Mouse (Mus musculus) intestine, embryonic 15.5 days (tissue): Measurements from ENCODE around the gene Obp2a. TPM values are rescaled to one million over a fixed set of nuclear protein-coding genes. Genes with fewer than 3 reads are reported as not detected.
"Not testable (repeated sequence)": the region's sequence is repeated elsewhere in the genome, so short reads cannot be mapped to it uniquely, and the experiment has no call there.

Experiments
- ATAC-seq: fragments of 200-750 bp; cut with Nextera tagmentation; 2 replicates; pipeline ENCODE4 v1.8.0; 2017; ENCODE audit warnings: moderate TSS enrichment, moderate library complexity
- H3K27ac ChIP-seq: fragments of 300-500 bp; sonication (generic); 2 replicates; pipeline ENCODE4 v1.5.1; 2015; ENCODE audit warnings: mild to moderate bottlenecking, inconsistent platforms
- H3K27me3 ChIP-seq: fragments of 300-500 bp; sonication (generic); replicated peaks from 2 replicates; pipeline ENCODE4 v1.6.1; 2015; ENCODE audit warnings: inconsistent platforms
- H3K36me3 ChIP-seq: fragments of 300-500 bp; sonication (generic); 2 replicates; pipeline ENCODE4 v1.6.1; 2015; ENCODE audit warnings: inconsistent platforms
- H3K4me1 ChIP-seq: fragments of 300-500 bp; sonication (generic); replicated peaks from 2 replicates; pipeline ENCODE4 v1.6.1; 2015; ENCODE audit warnings: inconsistent platforms
- H3K4me2 ChIP-seq: fragments of 300-500 bp; sonication (generic); replicated peaks from 2 replicates; pipeline ENCODE4 v1.6.1; 2015; ENCODE audit warnings: mild to moderate bottlenecking, inconsistent platforms
- H3K4me3 ChIP-seq: fragments of 300-500 bp; sonication (generic); replicated peaks from 2 replicates; pipeline ENCODE4 v1.5.1; 2015; ENCODE audit warnings: inconsistent platforms
- H3K9ac ChIP-seq: fragments of 300-500 bp; sonication (generic); 2 replicates; pipeline ENCODE4 v1.6.1; 2015; ENCODE audit warnings: inconsistent platforms
- H3K9me3 ChIP-seq: fragments of 300-500 bp; sonication (generic); 2 replicates; pipeline ENCODE4 v1.6.1; 2016; ENCODE audit warnings: inconsistent platforms
- WGBS: fragments of 180-500 bp; shearing (Covaris S2); methylation state at CpG from one replicate; pipeline ENCODE4 v1.1.7; 2015; 5-methylcytosine and 5-hydroxymethylcytosine counted together
- polyA plus RNA-seq: library from polyadenylated mRNA; unstranded; fragments of >200 nt; fragmentation: Nextera tagmentation; extraction: Ambion mirVana; gene quantifications from 2 replicates; pipeline ENCODE4 v1.2.1, GENCODE M21; 2015

Gene Obp2a
- not detected in 2 replicates for polyA plus RNA-seq

- H3K4me2 ChIP-seq, H3K27ac ChIP-seq, H3K4me1 ChIP-seq, H3K27me3 ChIP-seq, H3K36me3 ChIP-seq, H3K9me3 ChIP-seq, H3K9ac ChIP-seq, ATAC-seq, H3K4me3 ChIP-seq: not testable (repeated sequence)
- WGBS, result 76% methylated on average over 3 of the region's 3 CpGs
These were observed at the start of gene Obp2a for GRCm38 (mm10) chr2:25699743-25700142. Gene Obp2a (plus strand): TSS chr2:25700043.

GRCm38 (mm10) chr2:25652902-25653301 is 46.9 kb upstream of the Obp2a start, which contains the start of gene Lcn8:
Gene Lcn8 (plus strand): TSS chr2:25653120.
- Histone ChIP-seq H3K4me1 (no peaks in the 10 kb centered on the region), H3K9me3 (no peaks in the 10 kb centered on the region), H3K27me3 (no peaks in the 10 kb centered on the region), H3K4me2 (no peak within 1 kb of the TSS), H3K27ac (no peak within 1 kb of the TSS), H3K9ac (no peak within 1 kb of the TSS), H3K4me3 (no peak within 1 kb of the TSS), H3K36me3 (no peaks in the 10 kb centered on the region)
- WGBS, result 66% methylated on average over 2 of the region's 2 CpGs
- no peak for ATAC-seq

DNA sequence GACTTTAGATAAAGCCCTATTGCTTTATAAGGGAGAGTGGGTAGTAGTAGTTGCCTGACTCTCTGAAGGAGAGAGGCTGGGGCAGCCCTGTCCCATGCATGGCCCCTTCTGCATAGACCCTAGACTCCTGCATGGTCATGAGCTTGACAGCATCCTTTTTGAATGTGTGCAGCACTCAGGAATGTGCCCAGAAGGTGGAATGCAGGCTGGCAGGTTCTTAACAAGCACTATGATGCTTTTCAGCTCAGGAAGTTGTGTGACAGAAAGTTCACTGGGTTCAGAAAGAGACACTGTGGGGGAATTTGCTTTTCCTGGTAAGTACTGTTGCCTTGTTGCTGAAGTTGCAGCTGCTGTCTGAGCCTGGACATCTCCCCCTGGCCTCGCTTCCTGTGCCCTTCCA is 45.3 kb upstream of the Obp2a start:
- H3K4me2 ChIP-seq, result no peak overlapping the region
- H3K9me3 ChIP-seq, result no peaks in the 10 kb centered on the region
- no peak for ATAC-seq
- H3K27me3 ChIP-seq, result no peaks in the 10 kb centered on the region
- H3K4me1 ChIP-seq, result no peaks in the 10 kb centered on the region
- no peak overlapping the region for H3K4me3 ChIP-seq
- H3K9ac ChIP-seq, result no peak overlapping the region
- WGBS, result 41% methylated on average over 1 of the region's 1 CpGs
- H3K27ac ChIP-seq, result no peak overlapping the region
- no peaks in the 10 kb centered on the region for H3K36me3 ChIP-seq

GRCm38 (mm10) chr2:25656691-25657090 is 43.2 kb upstream of the Obp2a start:
- no peak overlapping the region for H3K4me2 ChIP-seq
- no peaks in the 10 kb centered on the region for H3K4me1 ChIP-seq
- no peak overlapping the region for H3K4me3 ChIP-seq
- WGBS, result 77% methylated on average over 4 of the region's 4 CpGs
- no peak overlapping the region for H3K9ac ChIP-seq
- no peak overlapping the region for H3K27ac ChIP-seq
- no peaks in the 10 kb centered on the region for H3K9me3 ChIP-seq
- no peak for ATAC-seq
- H3K27me3 ChIP-seq, result no peaks in the 10 kb centered on the region
- H3K36me3 ChIP-seq, result no peaks in the 10 kb centered on the region

DNA sequence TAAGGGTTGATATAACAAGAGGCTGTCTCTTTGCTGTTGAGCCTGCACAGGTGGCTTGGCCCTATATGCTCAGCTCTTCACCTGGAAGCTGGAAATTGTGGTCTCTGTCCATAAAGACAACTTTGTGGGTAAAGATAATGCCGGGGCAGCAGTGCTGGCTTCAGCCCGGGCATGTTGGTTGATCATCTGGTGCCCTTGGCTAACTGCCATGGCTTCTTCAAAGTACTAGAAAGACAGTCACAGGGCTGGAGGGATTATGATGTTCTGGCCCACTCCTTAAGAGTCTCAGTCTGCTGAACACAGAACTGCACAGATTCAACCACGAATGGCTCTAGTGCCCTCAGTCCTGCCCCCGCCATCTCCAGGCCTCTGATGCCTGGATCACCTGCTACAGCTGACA is 42.6 kb upstream of the Obp2a start:
- no peaks in the 10 kb centered on the region for H3K36me3 ChIP-seq
- no peaks in the 10 kb centered on the region for H3K9me3 ChIP-seq
- no peaks in the 10 kb centered on the region for H3K27me3 ChIP-seq
- H3K4me3 ChIP-seq, result no peak overlapping the region
- H3K4me1 ChIP-seq, result no peaks in the 10 kb centered on the region
- WGBS, result 82% methylated on average over 4 of the region's 4 CpGs
- ATAC-seq, result no peak
- H3K9ac ChIP-seq, result no peak overlapping the region
- H3K4me2 ChIP-seq, result no peak overlapping the region
- H3K27ac ChIP-seq, result no peak overlapping the region

DNA sequence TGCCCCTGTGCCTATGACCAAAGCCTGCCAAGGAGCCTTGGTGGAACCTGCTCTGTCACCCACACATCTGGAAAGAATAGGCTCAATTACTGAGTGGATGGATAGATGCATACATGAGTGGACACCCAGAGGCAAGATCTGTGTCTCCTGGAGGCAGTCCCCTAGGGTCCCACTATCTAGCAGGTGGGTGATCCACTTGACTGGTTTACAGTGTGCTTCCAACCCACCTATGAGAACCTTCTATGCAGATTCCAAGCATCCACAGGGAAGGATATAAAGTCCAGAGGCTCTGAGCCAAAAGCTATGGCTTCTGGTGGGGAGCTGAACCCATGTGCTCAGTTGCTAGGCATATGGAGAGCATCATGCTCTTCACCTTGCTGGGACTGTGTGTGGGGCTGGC is 42.2 kb upstream of the Obp2a start, which contains the start of gene Lcn5:
Gene Lcn5, plus strand, starts transcription at position 301 of the 400 bp plus-strand sequence.
- no peaks in the 10 kb centered on the region for H3K36me3 ChIP-seq
- no peak within 1 kb of the TSS for H3K27ac ChIP-seq
- H3K4me3 ChIP-seq, result no peak within 1 kb of the TSS
- H3K4me1 ChIP-seq, result no peaks in the 10 kb centered on the region
- no peak for ATAC-seq
- no peaks in the 10 kb centered on the region for H3K9me3 ChIP-seq
- H3K4me2 ChIP-seq, result no peak within 1 kb of the TSS
- H3K27me3 ChIP-seq, result no peaks in the 10 kb centered on the region
- H3K9ac ChIP-seq, result no peak within 1 kb of the TSS

DNA sequence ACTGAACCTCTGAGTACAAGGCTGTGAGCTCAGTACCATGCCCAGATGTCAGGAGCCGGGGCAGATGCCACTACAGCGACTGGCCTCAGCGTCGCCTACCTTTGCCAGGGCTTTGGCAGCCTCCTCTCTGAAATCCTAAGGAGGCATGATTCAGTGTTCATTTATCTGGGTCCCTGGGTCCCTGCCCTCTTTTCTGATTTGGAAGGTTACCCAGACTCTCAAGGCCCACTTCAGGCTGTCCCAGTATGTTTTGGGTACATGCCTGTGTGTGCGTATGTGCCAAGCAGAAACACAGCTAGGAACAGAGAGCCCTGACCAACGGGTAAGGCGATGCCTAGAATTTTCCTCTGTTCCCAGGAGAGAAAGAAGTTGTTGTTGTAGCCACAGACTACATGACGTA is 39.6 kb upstream of the Obp2a start:
- Histone ChIP-seq H3K9ac (no peak overlapping the region), H3K4me3 (no peak overlapping the region), H3K27me3 (no peaks in the 10 kb centered on the region), H3K27ac (no peak overlapping the region), H3K4me2 (no peak overlapping the region), H3K4me1 (no peaks in the 10 kb centered on the region), H3K9me3 (no peaks in the 10 kb centered on the region), H3K36me3 (no peaks in the 10 kb centered on the region)
- WGBS, result 85% methylated on average over 8 of the region's 8 CpGs
- ATAC-seq, result no peak

DNA sequence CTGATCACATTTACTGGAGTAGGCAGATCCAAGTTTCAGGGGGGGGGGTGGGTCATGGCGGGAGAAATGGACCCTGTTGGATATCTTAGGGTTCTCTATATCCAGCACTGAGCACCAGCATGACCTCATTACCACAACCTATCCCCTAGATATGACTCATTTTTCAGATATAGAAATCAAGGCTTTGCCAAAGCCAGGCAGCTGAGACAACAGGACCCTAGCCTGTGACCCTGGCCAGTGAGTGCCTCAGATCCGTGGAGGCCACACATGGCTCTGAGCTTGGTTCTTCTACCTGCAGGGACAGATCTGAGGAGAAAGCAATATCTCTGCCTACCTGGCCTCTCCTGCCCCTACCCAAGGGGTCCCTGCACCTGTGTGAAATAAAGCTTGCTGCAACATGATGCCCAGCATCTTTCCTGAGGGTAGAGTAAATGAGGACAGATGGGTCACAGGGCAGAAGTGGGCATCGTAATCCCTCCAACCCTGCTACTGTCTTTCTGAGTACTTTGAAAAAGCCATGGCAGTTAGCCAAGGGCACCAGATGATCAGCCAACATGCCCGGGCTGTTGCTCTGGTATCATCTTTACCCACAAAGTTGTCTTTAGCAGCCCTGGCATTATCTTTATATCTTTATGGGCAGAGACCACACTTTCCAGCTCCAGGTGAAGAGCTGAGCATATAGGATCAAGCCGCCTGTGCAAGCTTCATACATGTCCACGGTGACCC is 38.4 kb upstream of the Obp2a start:
- Histone ChIP-seq H3K4me3 (no peak overlapping the region), H3K4me2 (no peak overlapping the region), H3K9ac (no peak overlapping the region), H3K36me3 (no peaks in the 10 kb centered on the region), H3K9me3 (no peaks in the 10 kb centered on the region), H3K27ac (no peak overlapping the region), H3K27me3 (no peaks in the 10 kb centered on the region), H3K4me1 (no peaks in the 10 kb centered on the region)
- WGBS, result 81% methylated on average over 6 of the region's 6 CpGs
- ATAC-seq, result no peak

DNA sequence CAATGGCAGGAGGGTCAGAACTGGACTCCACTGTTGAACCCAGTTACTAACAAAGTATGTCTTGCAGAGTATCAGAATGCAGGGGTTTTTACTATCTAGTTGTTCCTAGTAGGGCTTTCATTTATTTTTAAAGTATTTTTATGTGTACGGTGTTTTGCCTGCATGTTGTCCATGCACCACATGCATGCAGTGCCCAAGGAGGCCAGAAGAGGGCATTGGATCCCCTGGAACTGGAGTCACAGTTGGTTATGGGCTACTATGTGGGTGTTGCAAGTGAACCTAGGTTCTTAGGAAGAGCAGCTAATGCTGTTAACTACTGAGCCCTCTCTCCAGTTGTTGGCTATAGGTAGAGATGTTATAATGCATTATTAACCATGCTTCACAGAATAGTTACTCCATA is 36.3 kb upstream of the Obp2a start:
- Histone ChIP-seq H3K27ac (no peak overlapping the region), H3K4me3 (no peak overlapping the region), H3K4me1 (no peaks in the 10 kb centered on the region), H3K9ac (no peak overlapping the region), H3K27me3 (no peaks in the 10 kb centered on the region), H3K9me3 (no peaks in the 10 kb centered on the region), H3K36me3 (no peaks in the 10 kb centered on the region), H3K4me2 (no peak overlapping the region)
- ATAC-seq, result 0 out of 2 replicates have a peak, but pooled peaks have one; percentile 23
- WGBS, result 71% methylated on average over 1 of the region's 1 CpGs

DNA sequence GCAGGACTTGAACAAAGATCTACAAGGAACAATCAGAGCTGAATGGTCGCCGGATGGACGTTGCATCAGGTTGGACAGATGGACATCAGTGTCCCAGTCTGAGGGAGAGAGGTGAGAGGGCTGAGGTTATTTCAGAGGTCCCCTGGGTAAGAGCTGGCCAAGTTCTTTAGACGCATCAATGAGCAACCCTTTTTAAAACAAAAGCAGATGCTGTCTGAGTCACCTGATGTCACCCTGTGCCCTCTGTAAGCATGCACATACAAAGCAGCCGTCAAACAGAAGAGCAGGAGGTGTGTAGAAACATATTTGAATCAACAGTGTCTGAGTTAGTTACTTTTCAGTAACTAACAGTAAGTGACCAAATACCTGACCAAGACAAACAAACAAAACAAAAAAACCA is 35.7 kb upstream of the Obp2a start:
- Histone ChIP-seq H3K9me3 (no peaks in the 10 kb centered on the region), H3K27me3 (no peaks in the 10 kb centered on the region), H3K4me2 (no peak overlapping the region), H3K27ac (no peak overlapping the region), H3K4me1 (no peaks in the 10 kb centered on the region), H3K4me3 (no peak overlapping the region), H3K36me3 (no peaks in the 10 kb centered on the region), H3K9ac (no peak overlapping the region)
- WGBS, result 83% methylated on average over 5 of the region's 5 CpGs
- no peak for ATAC-seq

GRCm38 (mm10) chr2:25666516-25666915 is 33.3 kb upstream of the Obp2a start:
- H3K27ac ChIP-seq, result no peak overlapping the region
- no peak overlapping the region for H3K4me2 ChIP-seq
- no peaks in the 10 kb centered on the region for H3K4me1 ChIP-seq
- WGBS, result 64% methylated on average over 1 of the region's 1 CpGs
- no peak overlapping the region for H3K4me3 ChIP-seq
- H3K9ac ChIP-seq, result no peak overlapping the region
- no peaks in the 10 kb centered on the region for H3K36me3 ChIP-seq
- no peaks in the 10 kb centered on the region for H3K9me3 ChIP-seq
- ATAC-seq, result no peak
- no peaks in the 10 kb centered on the region for H3K27me3 ChIP-seq

DNA sequence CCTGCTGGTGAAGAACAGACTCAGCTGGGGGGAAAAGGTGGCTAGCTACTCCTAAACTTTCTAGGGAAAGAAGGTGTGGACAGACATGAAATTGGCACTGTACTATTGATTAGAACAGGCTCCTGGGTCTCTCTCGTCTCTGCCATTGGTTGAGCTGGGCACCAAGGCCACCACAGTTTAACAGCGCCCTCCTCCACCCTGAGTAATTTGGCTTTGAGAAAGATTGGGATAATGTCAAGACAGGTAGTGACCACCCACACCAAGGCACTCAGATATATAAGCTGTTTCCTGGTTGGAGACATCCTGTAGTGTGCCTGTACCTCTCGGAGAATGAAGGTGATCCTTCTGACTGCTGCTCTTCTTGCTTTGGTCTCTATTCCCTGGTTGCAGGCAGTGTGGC is 23.4 kb upstream of the Obp2a start, which contains the start of gene Lcn6:
Gene Lcn6, plus strand, starts transcription at position 301 of the 400 bp plus-strand sequence.
- no peaks in the 10 kb centered on the region for H3K9me3 ChIP-seq
- no peaks in the 10 kb centered on the region for H3K36me3 ChIP-seq
- H3K27ac ChIP-seq, result no peak within 1 kb of the TSS
- WGBS, result 90% methylated on average over 3 of the region's 3 CpGs
- H3K4me3 ChIP-seq, result no peak within 1 kb of the TSS
- H3K27me3 ChIP-seq, result no peaks in the 10 kb centered on the region
- no peak for ATAC-seq
- no peaks in the 10 kb centered on the region for H3K4me1 ChIP-seq
- H3K9ac ChIP-seq, result no peak within 1 kb of the TSS
- no peak within 1 kb of the TSS for H3K4me2 ChIP-seq

DNA sequence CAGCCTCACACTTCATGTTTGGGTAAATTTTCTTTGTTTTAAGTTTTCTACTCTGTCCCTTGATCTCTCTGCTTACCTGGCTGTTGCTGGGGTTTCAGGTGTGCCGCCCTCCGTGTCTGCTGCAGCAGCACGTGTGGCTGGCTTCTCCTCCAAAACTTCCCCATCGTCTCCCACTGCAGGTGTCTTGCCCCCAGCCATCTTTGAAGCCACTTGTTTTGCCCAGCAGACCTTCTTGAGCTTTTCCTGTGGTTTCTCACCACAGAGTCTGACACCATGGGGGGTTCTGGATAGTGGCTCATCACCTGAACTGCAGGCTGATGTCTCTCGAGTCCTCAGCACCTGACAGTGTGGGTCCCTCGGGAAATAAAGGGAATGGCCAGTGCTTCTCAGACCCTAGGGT is 20.3 kb upstream of the Obp2a start:
- Histone ChIP-seq H3K4me1 (no peaks in the 10 kb centered on the region), H3K4me3 (no peak overlapping the region), H3K27ac (no peak overlapping the region), H3K9ac (no peak overlapping the region), H3K9me3 (no peaks in the 10 kb centered on the region), H3K27me3 (no peaks in the 10 kb centered on the region), H3K4me2 (no peak overlapping the region), H3K36me3 (no peaks in the 10 kb centered on the region)
- ATAC-seq, result no peak
- 81% methylated on average over 6 of the region's 6 CpGs for WGBS
